Mouse (Mus musculus): Measurements from ENCODE around the gene Mettl21a. TPM values are rescaled to one million over a fixed set of nuclear protein-coding genes. Genes with fewer than 3 reads are reported as not detected.

Gene Mettl21a
- polyA plus RNA-seq, 1 experiment from 2014 or later = 20.4 TPM

Other genes starting within 250 kb of the Mettl21a start
- gene Creb1, start 84.6 kb downstream of the Mettl21a start, polyA plus RNA-seq (2014; fragmentation: Nextera tagmentation; extraction: Ambion mirVana) = 31.4 and 47.9 TPM in 2 replicates
- 9.0 and 11.3 TPM in 2 replicates for gene Ccnyl1, start 73.2 kb upstream of the Mettl21a start, polyA plus RNA-seq (2014; fragmentation: Nextera tagmentation; extraction: Ambion mirVana)
- 1.8 and 2.3 TPM in 2 replicates for gene Fzd5, start 120.5 kb upstream of the Mettl21a start, polyA plus RNA-seq (2014; fragmentation: Nextera tagmentation; extraction: Ambion mirVana)

Measured in kidney, embryonic 14.5 days (tissue).